Mouse (Mus musculus): Measurements from ENCODE around the gene Vmn1r21.
"Not testable (repeated sequence)": the region's sequence is repeated elsewhere in the genome, so short reads cannot be mapped to it uniquely, and the experiment has no call there.

Gene Vmn1r21

GRCm38 (mm10) chr6:57850286-57850685 lies at the start of gene Vmn1r21:
TSS of gene Vmn1r21 (minus strand) at chr6:57850343.
- DNase-seq (ENCODE audit: low spot score in 2 of 2), result no peak

GRCm38 (mm10) chr6:57859043-57860042 lies 9.2 kb upstream of the Vmn1r21 start:
- DNase-seq (ENCODE audit: low spot score in 2 of 2), result peak; percentile 50 to 56

GRCm38 (mm10) chr6:57851177-57851576 lies 1.0 kb upstream of the Vmn1r21 start:
- not testable (repeated sequence) for DNase-seq (ENCODE audit: low spot score in 2 of 2)

- DNase-seq (ENCODE audit: low spot score in 2 of 2), result peak; percentile 36
Measured at GRCm38 (mm10) chr6:57839693-57840408, 10.3 kb downstream of the Vmn1r21 start.

GRCm38 (mm10) chr6:57825259-57825715 lies 24.9 kb downstream of the Vmn1r21 start:
- DNase-seq (ENCODE audit: low spot score in 2 of 2), result no peak

- peak; percentile 80 to 85 for DNase-seq (ENCODE audit: low spot score in 2 of 2)
Measured at GRCm38 (mm10) chr6:57824422-57825258, 25.5 kb downstream of the Vmn1r21 start, which contains the start of gene Vopp1. TSS of gene Vopp1 (minus strand) at chr6:57825159.

GRCm38 (mm10) chr6:57823461-57823860 lies 26.7 kb downstream of the Vmn1r21 start:
- DNase-seq (ENCODE audit: low spot score in 2 of 2), result no peak

- no peak for DNase-seq (ENCODE audit: low spot score in 2 of 2)
Measured at GRCm38 (mm10) chr6:57822648-57823410, 27.3 kb downstream of the Vmn1r21 start.

GRCm38 (mm10) chr6:57814436-57814940 lies 35.7 kb downstream of the Vmn1r21 start:
- DNase-seq (ENCODE audit: low spot score in 2 of 2), result peak in 1 of 2 experiments; percentile 37

- DNase-seq (ENCODE audit: low spot score in 2 of 2), result no peak
Measured at GRCm38 (mm10) chr6:57811748-57812730, 38.1 kb downstream of the Vmn1r21 start.

GRCm38 (mm10) chr6:57805218-57806069 lies 44.7 kb downstream of the Vmn1r21 start:
- DNase-seq (ENCODE audit: low spot score in 2 of 2), result no peak

- no peak for DNase-seq (ENCODE audit: low spot score in 2 of 2)
Measured at GRCm38 (mm10) chr6:57803130-57803529, 47.0 kb downstream of the Vmn1r21 start.

- DNase-seq (ENCODE audit: low spot score in 2 of 2), result peak in 1 of 2 experiments; percentile 37
Measured at GRCm38 (mm10) chr6:57798986-57799385, 51.2 kb downstream of the Vmn1r21 start.

GRCm38 (mm10) chr6:57796853-57797423 lies 53.2 kb downstream of the Vmn1r21 start:
- DNase-seq (ENCODE audit: low spot score in 2 of 2), result peak; percentile 32 to 40

- peak; percentile 33 to 42 for DNase-seq (ENCODE audit: low spot score in 2 of 2)
Measured at GRCm38 (mm10) chr6:57795835-57796234, 54.3 kb downstream of the Vmn1r21 start.

All from right cerebral cortex, postnatal 10 days (tissue).